Mouse (Mus musculus) small intestine, adult 2 months (tissue): Measurements from ENCODE around the gene Ear1.
"Not testable (repeated sequence)": the region's sequence is repeated elsewhere in the genome, so short reads cannot be mapped to it uniquely, and the experiment has no call there.

ENCODE experiments used
- CTCF ChIP-seq: fragments of 200-500 bp; IDR thresholded peaks from 2 replicates; pipeline ENCODE4 v1.5.1; 2012; ENCODE audit warnings: low read depth, mild to moderate bottlenecking, control low read depth, inconsistent platforms, low read length, moderate library complexity, mixed read lengths; ENCODE audit not compliant: insufficient replicate concordance, insufficient read length; ENCODE audit errors: extremely low read depth
- POLR2A ChIP-seq: fragments of 200-500 bp; IDR thresholded peaks from 2 replicates; pipeline ENCODE4 v1.6.1; 2012; ENCODE audit warnings: low read depth, mild to moderate bottlenecking, control low read depth, inconsistent platforms, low read length, moderate library complexity

GRCm38 (mm10) chr14:43824176-43824575 lies 51.1 kb downstream of the Ear1 start:
- not testable (repeated sequence) for TF ChIP-seq CTCF, POLR2A
